Mouse (Mus musculus) urinary bladder, postnatal 36 days (tissue): ENCODE data around the gene Gm10518.
A peak's percentile ranks its signal among the peaks of the same experiment; 100 is the strongest.

ENCODE experiments used
- DNase-seq, 2 experiments: peaks; one replicate each; pipeline ENCODE4 v3.0.0; 2022; ENCODE audit warnings: low spot score in 2 of 2, mixed read lengths in 1 of 2

Gene Gm10518

DNA sequence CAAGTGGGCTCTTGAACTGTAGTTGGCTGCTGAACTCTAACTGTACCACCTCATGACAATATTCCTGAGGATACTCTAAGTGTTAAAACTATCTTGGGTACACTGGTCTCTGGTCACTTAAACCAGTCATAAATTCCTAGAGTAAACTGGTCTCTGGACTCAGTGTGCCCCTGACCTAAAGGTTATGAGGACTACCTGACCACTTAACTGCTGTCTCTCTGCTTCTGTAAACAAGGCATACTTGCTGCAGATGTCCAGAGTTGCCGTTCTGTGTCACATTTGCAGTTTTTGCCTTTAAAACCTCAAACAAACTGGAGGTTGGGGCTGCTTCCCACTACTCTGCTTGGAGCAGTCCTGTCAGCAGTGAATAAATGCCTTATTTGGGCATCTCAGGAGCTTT, 30.4 kb downstream of the Gm10518 start:
- no peak for DNase-seq

- DNase-seq: no peak
These were observed 32.7 kb downstream of the Gm10518 start for GRCm38 (mm10) chr1:179835753-179836425.

GRCm38 (mm10) chr1:179836426-179837404, 33.5 kb downstream of the Gm10518 start:
- DNase-seq: no peak

DNA sequence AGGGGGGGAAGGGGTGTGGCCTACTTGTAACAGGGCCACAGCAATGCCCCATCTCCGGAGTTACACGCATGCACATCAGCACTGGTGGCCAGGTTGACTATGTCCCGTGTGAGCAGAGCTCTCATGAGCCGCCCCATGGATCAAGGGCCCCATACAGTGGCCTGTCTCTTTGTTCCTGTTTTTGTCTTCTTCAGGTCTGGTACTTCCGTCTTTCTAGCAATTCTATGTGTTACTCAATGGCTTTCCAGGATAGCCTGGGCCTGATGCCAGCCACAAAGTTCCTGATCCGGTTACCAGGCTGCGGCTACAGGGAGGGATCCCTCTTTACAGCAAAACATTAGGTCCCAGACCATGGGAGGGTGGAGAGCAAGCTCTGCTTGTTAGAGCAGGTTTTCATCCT, 39.4 kb downstream of the Gm10518 start:
- DNase-seq: peak in 1 of 2 experiments; percentile 47

DNA sequence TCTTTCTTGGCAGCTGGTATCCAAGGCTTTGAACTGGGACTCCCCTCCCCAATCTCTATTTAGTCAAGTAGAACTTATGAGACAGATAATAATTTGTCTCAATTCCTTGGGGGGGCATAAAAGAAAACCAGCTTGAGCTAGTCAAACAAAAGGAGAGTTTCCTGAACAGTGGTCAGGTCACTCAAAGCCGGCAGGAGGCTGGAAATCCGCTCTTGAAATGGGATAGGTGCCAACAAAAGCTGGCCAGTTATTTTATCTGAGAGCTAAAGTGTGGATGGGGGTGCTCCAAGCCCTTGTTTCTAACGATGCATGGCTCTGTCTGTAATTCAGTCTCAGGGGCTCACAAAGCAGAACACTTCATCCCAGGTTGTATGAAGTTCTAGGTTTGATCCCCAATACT, 40.8 kb downstream of the Gm10518 start:
- DNase-seq: no peak

DNA sequence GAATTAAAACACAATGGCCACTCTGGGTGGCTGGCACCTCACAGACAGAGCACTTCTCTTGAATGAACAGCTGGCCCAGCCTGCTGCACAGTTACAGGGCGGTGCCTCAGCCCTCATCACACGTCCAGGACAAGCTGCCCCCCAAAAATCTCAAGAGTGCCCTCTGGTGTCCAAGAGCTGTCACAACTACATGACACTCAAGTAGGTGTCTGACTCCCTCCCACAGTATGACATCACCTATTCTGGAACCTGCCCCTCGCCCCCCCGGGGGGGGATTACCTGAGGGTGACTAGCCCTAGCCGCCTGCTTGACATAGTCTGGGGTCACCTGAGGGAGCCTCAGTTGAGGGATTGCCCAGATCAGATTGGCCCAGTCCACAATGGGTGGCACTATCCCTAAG, 41.7 kb downstream of the Gm10518 start:
- DNase-seq: peak; percentile 52 to 71

- no peak for DNase-seq
These were observed 42.8 kb downstream of the Gm10518 start for GRCm38 (mm10) chr1:179845832-179846499.

DNA sequence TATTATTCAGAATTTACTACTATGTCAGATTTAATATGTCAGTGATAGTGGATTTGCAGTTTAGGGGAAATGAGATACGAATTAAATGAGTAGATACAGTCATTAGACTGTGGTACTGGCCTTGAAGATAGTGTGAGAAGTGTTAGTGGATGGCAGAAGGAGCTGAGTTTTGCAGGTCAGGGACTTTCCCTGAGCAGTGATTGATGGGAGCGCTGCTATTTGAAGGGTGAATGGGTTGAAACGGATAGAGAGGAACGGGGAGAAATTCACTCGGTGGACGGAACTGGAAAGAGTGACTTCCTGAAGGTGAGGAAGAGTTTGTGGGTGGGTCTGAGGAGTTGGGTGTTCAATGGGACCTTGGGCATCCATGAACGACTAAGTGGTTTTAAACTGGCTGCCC, 44.0 kb downstream of the Gm10518 start:
- DNase-seq: no peak

GRCm38 (mm10) chr1:179847759-179848389, 44.7 kb downstream of the Gm10518 start:
- DNase-seq: peak; percentile 85 to 88

- DNase-seq: no peak
These were observed 50.2 kb downstream of the Gm10518 start for GRCm38 (mm10) chr1:179853421-179853820.
